Mouse (Mus musculus) megakaryocyte, embryonic 14.5 days (primary cell): ENCODE measurements around the gene Gtdc1. TPM values are rescaled to one million over a fixed set of nuclear protein-coding genes. Genes with fewer than 3 reads are reported as not detected.

Experiments used
- H3K27me3 ChIP-seq: replicated peaks from 2 replicates; pipeline ENCODE3; 2012; ENCODE audit warnings: inconsistent platforms
- H3K36me3 ChIP-seq: replicated peaks from 2 replicates; pipeline ENCODE3; 2012; ENCODE audit warnings: low read length, inconsistent platforms, mixed read lengths
- H3K4me1 ChIP-seq: 2 replicates; pipeline ENCODE4 v1.6.1; 2012; ENCODE audit warnings: inconsistent platforms
- H3K4me3 ChIP-seq: replicated peaks from 2 replicates; pipeline ENCODE3; 2012; ENCODE audit warnings: moderate library complexity, mild to moderate bottlenecking, inconsistent platforms
- H3K9me3 ChIP-seq: 2 replicates; pipeline ENCODE4 v1.6.1; 2012; ENCODE audit warnings: inconsistent platforms
- FLI1 ChIP-seq: IDR thresholded peaks from 2 replicates; pipeline ENCODE4 v1.6.1; 2012; ENCODE audit warnings: low read length, inconsistent platforms, mixed read lengths
- GATA1 ChIP-seq: IDR thresholded peaks from 3 replicates; pipeline ENCODE4 v1.6.1; 2012; ENCODE audit warnings: mixed read lengths, low read length, inconsistent platforms, borderline replicate concordance
- polyA plus RNA-seq: library from polyadenylated mRNA; stranded (reverse); fragments of >175 nt; gene quantifications from 2 replicates; pipeline ENCODE4 v1.2.3, GENCODE M21; 2012; ENCODE audit warnings: low replicate concordance; ENCODE audit not compliant: insufficient read depth

Gtdc1 gene
- polyA plus RNA-seq, 1 experiment: 3.0 TPM

GRCm38 (mm10) chr2:44804497-44804896 lies 123.0 kb downstream of the Gtdc1 start:
- no peak for TF ChIP-seq GATA1
- TF ChIP-seq FLI1: no peak
- H3K9me3 ChIP-seq: no peaks in the 10 kb centered on the region
- no peaks in the 10 kb centered on the region for H3K27me3 ChIP-seq
- H3K4me1 ChIP-seq: peaks cover 20% of the 10 kb centered on the region
- no peak overlapping the region for H3K4me3 ChIP-seq
- peaks cover 21% of the 10 kb centered on the region for H3K36me3 ChIP-seq

GRCm38 (mm10) chr2:44801361-44801760 lies 126.1 kb downstream of the Gtdc1 start:
- no peak overlapping the region for H3K4me3 ChIP-seq

GRCm38 (mm10) chr2:44791840-44792239 lies 135.6 kb downstream of the Gtdc1 start:
- H3K9me3 ChIP-seq: no peaks in the 10 kb centered on the region
- H3K4me1 ChIP-seq: peaks cover 8% of the 10 kb centered on the region
- no peak overlapping the region for H3K4me3 ChIP-seq
- H3K36me3 ChIP-seq: peaks cover 14% of the 10 kb centered on the region
- TF ChIP-seq FLI1 (no peak), GATA1 (no peak)
- no peaks in the 10 kb centered on the region for H3K27me3 ChIP-seq

More at GRCm38 (mm10) chr2:44801361-44801760, 126.1 kb downstream of the Gtdc1 start:
- TF ChIP-seq GATA1 (no peak), FLI1 (no peak)
- peaks cover 3% of the 10 kb centered on the region for H3K36me3 ChIP-seq
- H3K27me3 ChIP-seq: no peaks in the 10 kb centered on the region
- no peaks in the 10 kb centered on the region for H3K9me3 ChIP-seq
- H3K4me1 ChIP-seq: peaks cover 15% of the 10 kb centered on the region; the same call in 1 of the 2 replicates

GRCm38 (mm10) chr2:44791134-44791533 lies 136.3 kb downstream of the Gtdc1 start:
- no peaks in the 10 kb centered on the region for H3K9me3 ChIP-seq
- H3K27me3 ChIP-seq: no peaks in the 10 kb centered on the region
- H3K4me1 ChIP-seq: peaks cover 8% of the 10 kb centered on the region
- H3K4me3 ChIP-seq: no peak overlapping the region
- TF ChIP-seq GATA1 (no peak), FLI1 (no peak)
- peaks cover 19% of the 10 kb centered on the region for H3K36me3 ChIP-seq

GRCm38 (mm10) chr2:44782746-44783145 lies 144.7 kb downstream of the Gtdc1 start:
- H3K9me3 ChIP-seq: peaks cover 9% of the 10 kb centered on the region
- no peaks in the 10 kb centered on the region for H3K27me3 ChIP-seq
- H3K4me1 ChIP-seq: peaks cover 4% of the 10 kb centered on the region; the same call in 1 of the 2 replicates
- H3K4me3 ChIP-seq: no peak overlapping the region
- TF ChIP-seq FLI1: no peak
- TF ChIP-seq GATA1: no peak
- peaks cover 46% of the 10 kb centered on the region for H3K36me3 ChIP-seq

- Histone ChIP-seq H3K27me3 (no peaks in the 10 kb centered on the region), H3K36me3 (peaks cover 40% of the 10 kb centered on the region), H3K4me1 (peaks cover 4% of the 10 kb centered on the region; the same call in 1 of the 2 replicates), H3K9me3 (peaks cover 9% of the 10 kb centered on the region), H3K4me3 (no peak overlapping the region)
- TF ChIP-seq FLI1: no peak
These were observed 146.5 kb downstream of the Gtdc1 start for GRCm38 (mm10) chr2:44780961-44781360.

- no peaks in the 10 kb centered on the region for H3K36me3 ChIP-seq
- no peaks in the 10 kb centered on the region for H3K27me3 ChIP-seq
- no peak overlapping the region for H3K4me3 ChIP-seq
- no peak for TF ChIP-seq GATA1
- TF ChIP-seq FLI1: no peak
- H3K4me1 ChIP-seq: peaks cover 6% of the 10 kb centered on the region
- no peaks in the 10 kb centered on the region for H3K9me3 ChIP-seq
These were observed 163.6 kb downstream of the Gtdc1 start for GRCm38 (mm10) chr2:44763898-44764297.

GRCm38 (mm10) chr2:44736618-44737017 lies 190.8 kb downstream of the Gtdc1 start:
- TF ChIP-seq FLI1: no peak
- TF ChIP-seq GATA1: no peak
- H3K4me3 ChIP-seq: no peak overlapping the region
- H3K27me3 ChIP-seq: no peaks in the 10 kb centered on the region
- H3K4me1 ChIP-seq: peaks cover 9% of the 10 kb centered on the region; the same call in 1 of the 2 replicates
- H3K36me3 ChIP-seq: peaks cover 4% of the 10 kb centered on the region
- no peaks in the 10 kb centered on the region for H3K9me3 ChIP-seq

- TF ChIP-seq GATA1 (no peak), FLI1 (no peak)
- no peaks in the 10 kb centered on the region for H3K9me3 ChIP-seq
- no peaks in the 10 kb centered on the region for H3K27me3 ChIP-seq
- no peak overlapping the region for H3K4me3 ChIP-seq
- no peaks in the 10 kb centered on the region for H3K36me3 ChIP-seq
- H3K4me1 ChIP-seq: peaks cover 20% of the 10 kb centered on the region
These were observed 206.0 kb downstream of the Gtdc1 start for GRCm38 (mm10) chr2:44721461-44721860.

GRCm38 (mm10) chr2:44705883-44706615 lies 221.4 kb downstream of the Gtdc1 start:
- no peaks in the 10 kb centered on the region for H3K9me3 ChIP-seq
- no peaks in the 10 kb centered on the region for H3K36me3 ChIP-seq
- no peaks in the 10 kb centered on the region for H3K27me3 ChIP-seq
- peaks cover 10% of the 10 kb centered on the region for H3K4me1 ChIP-seq
- H3K4me3 ChIP-seq: no peak overlapping the region
- TF ChIP-seq FLI1: no peak
- TF ChIP-seq GATA1: no peak
